Mouse (Mus musculus): ENCODE data around the gene Ccdc121.

Ccdc121 gene

GRCm38 (mm10) chr1:181511307-181511706 is at the start of gene Ccdc121:
Ccdc121 (minus strand) TSS chr1:181511451.
- DNase-seq = no peak

DNA sequence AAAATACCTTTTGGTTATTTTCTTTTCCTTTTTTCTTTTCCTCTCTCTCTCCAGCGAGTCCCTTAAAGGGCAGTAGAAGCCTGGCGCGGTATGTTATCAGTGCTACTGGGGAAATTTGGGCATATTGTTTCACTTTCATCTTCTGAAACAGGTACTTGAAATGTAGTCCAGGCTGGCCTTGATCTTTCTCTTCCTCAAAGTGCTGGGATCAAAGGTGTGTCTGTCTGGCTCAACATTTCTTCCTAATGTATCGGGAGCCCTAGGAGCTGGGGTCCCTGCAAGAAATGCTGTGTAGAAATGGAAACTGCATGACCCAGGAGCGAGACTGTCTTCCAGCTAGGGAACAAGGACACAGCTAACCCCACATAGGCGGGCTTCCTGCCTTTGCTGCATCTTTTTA is 49.1 kb upstream of the Ccdc121 start:
- DNase-seq = no peak

DNA sequence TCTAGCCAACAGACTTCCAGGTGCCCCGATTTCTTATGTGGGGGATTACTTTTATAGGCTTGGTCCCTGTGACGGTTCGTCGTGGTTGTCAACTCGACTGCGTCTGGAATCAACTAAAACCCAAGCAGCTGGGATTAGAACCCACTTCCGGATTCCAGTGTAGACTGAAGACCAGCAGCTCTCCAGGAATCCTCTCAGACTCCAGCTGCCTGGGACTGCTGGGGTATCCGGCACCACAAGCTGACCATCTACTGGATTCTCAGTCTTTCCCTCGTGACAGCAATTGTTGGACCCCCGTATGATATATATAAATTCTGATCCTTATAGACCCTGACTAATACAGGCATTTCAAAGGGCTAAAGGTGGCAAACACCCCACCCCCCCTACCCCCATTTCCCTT is 48.4 kb upstream of the Ccdc121 start:
- no peak for DNase-seq

GRCm38 (mm10) chr1:181555475-181555874 is 44.2 kb upstream of the Ccdc121 start:
- DNase-seq = no peak

DNA sequence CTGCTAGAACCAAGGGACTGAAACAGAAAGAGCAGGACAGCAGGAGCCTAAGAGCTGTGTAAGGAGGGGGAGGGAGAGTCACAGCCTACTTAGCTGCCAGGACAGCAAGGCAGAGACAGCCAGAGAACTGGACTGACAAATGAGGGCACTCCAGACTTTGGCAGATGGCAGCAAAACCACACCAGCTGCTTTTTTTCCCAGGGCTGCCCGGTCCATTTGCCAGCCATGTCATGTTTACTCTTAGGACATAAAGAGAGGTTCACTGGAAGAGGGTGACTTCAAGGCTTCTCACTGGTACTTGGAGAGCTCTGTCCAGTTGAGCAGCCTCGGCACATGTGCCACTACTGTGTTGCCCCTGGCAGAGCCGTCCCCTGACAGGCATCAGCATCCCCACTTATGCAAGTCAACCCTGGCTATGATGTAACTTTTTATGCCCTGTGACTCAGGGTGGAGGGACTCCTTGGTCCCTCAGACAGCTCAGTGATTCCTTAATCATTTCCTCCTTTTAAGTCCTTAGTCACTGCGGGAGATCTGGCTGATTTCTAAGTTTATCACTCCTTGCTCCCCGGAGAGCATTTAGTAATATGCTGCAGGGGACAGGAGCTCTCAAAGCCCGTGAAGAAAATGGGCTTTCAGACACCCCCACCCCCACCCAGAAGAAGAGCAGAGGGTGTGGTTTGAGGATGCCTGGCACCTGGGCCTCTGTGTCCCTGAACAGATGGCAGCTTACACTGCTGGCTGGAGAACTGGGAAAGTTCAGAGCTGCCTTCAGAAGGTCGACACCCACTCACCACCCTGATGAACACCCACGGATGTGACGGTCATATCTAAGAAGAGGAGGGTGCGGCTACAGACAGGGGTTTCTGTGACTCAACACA is 41.5 kb upstream of the Ccdc121 start:
- DNase-seq = no peak

GRCm38 (mm10) chr1:181550826-181551225 is 39.6 kb upstream of the Ccdc121 start:
- no peak for DNase-seq

GRCm38 (mm10) chr1:181549987-181550386 is 38.7 kb upstream of the Ccdc121 start:
- peak; percentile 74 for DNase-seq

GRCm38 (mm10) chr1:181545044-181545772 is 34.0 kb upstream of the Ccdc121 start:
- peak; percentile 69 for DNase-seq

DNA sequence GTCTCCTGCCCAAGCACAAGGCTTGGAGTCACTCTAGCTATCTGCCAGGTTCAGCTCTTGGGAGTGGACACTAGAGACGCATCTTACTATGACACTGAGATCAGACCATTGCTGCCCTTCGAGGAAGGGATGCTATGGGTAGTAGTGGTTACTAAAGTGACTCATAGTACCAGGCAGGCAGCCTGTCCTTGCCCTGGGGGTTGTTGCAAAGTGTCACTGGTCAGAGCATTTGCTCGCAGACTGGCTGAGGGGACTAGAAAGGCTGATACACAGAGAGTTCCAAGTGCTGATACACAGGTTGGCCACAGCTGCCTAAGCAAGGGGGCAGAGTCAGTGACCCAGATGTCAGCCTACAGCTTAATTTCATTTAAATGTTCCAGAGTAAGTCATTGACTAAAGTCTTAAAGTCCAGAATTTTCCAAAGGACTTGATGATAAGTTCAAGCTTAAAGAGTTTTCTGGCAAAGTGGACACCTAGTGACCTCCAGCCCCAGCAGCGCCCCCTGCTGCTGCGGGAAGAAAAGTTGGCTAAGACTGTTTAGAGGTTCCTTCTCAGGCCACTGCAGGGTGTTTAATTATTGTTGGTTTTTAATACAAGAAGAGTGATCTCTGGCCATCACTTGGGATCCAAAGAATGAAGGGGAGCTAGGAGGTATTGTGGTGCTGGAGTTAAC is 32.6 kb upstream of the Ccdc121 start:
- DNase-seq = no peak

DNA sequence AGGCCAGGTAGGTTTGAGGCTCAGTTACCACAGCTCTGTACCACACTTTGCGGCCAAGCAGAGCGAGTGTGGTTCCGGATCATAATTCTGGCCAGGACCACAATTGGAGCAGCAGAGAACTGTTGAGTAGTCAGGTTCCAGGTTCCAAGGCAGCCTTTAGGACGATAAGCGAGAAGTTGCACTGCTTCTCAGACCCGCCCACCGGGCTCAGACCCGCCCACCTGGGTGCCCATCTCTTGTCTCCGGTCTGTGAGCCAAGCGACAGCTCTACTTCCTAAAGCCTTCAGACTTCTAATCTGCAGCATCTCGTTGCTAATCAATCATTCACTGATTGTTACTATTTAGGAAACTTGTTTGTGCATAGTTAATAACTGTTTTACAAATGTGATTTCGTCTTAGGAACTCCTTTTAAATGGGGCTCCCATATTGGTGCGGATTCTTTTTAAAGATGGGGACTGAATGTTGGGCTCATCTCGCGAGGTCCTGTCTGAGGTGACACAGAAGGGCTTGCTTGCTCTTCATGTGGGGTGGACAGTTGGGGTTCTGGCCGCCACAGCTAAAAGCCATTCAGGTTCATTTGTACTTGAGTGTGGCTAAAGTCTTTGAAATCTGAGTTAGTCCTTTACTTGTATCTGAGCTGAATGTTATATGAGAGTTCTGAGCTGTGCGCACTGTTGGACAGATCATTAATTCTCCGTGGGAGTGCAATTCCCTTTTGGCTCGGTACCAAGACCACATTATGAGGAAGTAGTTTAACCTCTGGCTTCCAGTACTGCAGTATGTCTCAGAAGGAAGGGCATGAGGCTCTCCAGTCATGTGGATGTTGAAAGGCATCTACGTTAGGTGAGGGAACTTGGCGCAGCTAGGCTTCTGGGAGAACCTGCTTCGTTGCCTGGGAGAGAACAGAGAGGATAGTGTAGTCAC is 28.9 kb upstream of the Ccdc121 start:
- DNase-seq = no peak

DNA sequence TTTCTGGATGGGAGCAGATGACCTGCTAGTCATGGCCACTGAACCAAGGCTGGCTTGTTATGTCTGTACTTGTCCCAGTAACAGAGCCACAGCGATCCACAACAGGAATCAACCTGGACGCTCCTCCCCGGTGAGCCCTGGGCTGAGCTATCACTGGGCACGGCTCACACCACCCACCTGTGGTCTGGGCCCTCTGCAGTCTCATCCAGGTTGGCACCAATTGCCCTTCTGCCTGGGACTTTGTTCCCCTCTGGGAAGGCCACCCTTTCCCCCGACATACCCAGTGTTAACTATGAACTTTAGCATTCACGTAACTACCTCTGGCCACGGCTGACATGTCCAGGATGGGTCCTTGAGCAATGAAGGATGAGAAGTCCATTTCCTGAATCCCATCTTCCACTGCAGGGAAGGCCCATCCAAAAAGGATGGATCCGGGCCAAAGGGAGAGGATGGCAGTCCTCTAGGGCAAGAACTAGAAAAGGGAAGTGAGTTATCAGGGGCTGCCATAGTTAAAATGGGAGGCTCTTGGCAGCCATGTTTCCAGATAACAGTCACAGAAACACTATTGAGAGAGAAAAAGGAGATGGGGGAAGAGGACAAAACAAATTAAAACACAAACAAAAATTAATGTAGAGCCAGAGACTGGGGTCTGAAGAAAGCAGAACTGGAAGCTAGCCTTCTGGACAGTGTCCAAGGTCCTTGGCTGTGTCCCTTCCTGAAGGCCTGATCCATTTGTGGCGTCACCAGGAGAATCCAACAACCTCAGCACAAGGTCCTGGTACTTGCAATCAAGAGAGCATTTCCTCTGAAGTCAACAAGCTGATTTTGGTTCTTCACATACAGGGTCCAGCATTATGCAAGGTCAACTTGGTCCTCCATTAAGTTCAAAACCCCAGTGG is 26.6 kb upstream of the Ccdc121 start:
- DNase-seq = no peak

- DNase-seq = peak; percentile 64
Observed at GRCm38 (mm10) chr1:181535165-181535873, 24.1 kb upstream of the Ccdc121 start.

- DNase-seq = peak; percentile 38
Observed at GRCm38 (mm10) chr1:181529368-181529767, 18.1 kb upstream of the Ccdc121 start.

DNA sequence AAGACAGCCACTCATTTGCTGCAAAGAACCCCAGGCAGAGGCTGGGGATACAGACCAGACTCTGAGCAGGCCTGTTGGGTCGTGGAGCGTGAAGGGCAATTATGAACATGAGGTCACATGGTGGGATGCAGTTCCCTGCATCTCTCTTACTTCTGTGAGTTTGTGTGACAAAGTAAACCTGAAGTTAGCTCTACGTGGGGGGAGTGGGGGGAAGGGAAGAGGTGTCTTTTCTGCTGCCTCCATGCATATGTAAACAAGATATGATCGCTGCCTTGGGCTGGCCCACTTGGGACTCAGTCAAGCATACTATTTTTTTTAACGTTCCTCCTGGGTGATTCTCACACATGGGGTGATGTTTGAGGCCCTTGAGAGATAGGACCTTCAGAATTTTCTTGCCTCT is 14.7 kb upstream of the Ccdc121 start:
- DNase-seq = no peak

DNA sequence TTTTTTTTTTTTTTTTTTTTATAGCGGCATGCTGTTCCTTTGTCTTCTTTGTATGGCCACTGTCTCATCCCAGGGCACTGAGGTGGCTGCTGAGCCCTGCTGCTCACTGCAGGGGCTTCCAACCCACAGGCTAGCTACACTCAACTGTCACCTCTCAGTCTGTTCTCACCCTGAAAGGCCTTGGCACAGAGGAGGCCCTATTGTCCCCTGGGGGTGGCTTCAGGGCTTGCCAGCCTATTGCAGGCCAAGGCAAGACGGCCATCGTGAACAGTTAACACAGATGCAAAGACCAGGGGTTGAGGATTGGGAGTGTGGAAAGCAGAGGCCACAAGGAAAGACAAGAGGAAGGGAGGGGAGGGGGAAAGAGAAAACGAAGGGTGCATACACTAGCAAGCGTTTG is 12.6 kb upstream of the Ccdc121 start:
- DNase-seq = no peak

GRCm38 (mm10) chr1:181521401-181522091 is 10.3 kb upstream of the Ccdc121 start:
- DNase-seq = peak; percentile 26

- no peak for DNase-seq
Observed at GRCm38 (mm10) chr1:181519137-181519536, 7.9 kb upstream of the Ccdc121 start.

- DNase-seq = no peak
Observed at GRCm38 (mm10) chr1:181518046-181518445, 6.8 kb upstream of the Ccdc121 start.

- DNase-seq = no peak
Observed at GRCm38 (mm10) chr1:181512430-181513129, 1.3 kb upstream of the Ccdc121 start.
